Mouse (Mus musculus): ENCODE measurements around the gene Vars2. TPM values are rescaled to one million over a fixed set of nuclear protein-coding genes. Genes with fewer than 3 reads are reported as not detected.

The Vars2 gene
- polyA plus RNA-seq, 2 experiments = 4.0 to 7.8 TPM

DNA sequence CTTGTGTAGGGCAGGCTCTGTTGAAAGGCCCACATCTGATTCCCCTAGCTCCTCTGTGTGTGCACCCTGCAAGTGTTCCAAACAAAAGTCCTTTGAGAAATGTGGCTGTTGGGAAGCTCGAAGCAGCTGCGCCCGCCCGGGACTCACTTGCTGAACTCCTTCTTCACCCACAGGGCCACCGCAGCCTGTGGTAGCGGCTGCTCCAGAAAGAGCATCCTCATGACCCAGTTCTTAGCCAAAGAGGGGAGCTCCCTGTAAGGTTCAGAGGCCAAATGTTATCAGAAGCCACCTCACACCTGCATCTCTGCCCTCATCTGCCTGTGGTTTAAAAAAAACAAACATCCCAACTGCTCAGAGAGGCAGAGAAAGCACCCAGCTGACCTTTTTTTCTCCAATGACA, 4.5 kb upstream of the Vars2 start:
- ATAC-seq (ENCODE audit: insufficient read depth) (no peak), DNase-seq (ENCODE audit: low read depth in 3 of 3, low spot score in 3 of 3) (no peak)
- H3K27me3 ChIP-seq (ENCODE audit: control insufficient read depth, insufficient read depth, low read length) = no peaks in the 10 kb centered on the region
- H3K4me1 ChIP-seq (replicated peaks; ENCODE audit: control insufficient read depth in 2 of 2, insufficient read depth in 2 of 2, low read length in 1 of 2) = peaks cover 5 to 12% of the 10 kb centered on the region in 2 experiments; a peak in 3 of 4 replicates
- H3K27ac ChIP-seq = no peak overlapping the region
- no peaks in the 10 kb centered on the region for H3K36me3 ChIP-seq (replicated peaks; ENCODE audit: control insufficient read depth, insufficient read depth, low read depth)
- H3K9me3 ChIP-seq (ENCODE audit: control insufficient read depth, low read length) = no peaks in the 10 kb centered on the region
- H3K9ac ChIP-seq (replicated peaks) = no peak overlapping the region
- no peak overlapping the region for H3K4me2 ChIP-seq (ENCODE audit: low read depth)
- TF ChIP-seq CTCF (IDR thresholded peaks at IDR 0.05; ENCODE audit: low read depth) = no peak
- no peak for TF ChIP-seq EP300 (IDR thresholded peaks at IDR 0.05; ENCODE audit: low read depth)
- no peak overlapping the region for H3K4me3 ChIP-seq (ENCODE audit: insufficient read depth in 1 of 2, low read depth in 2 of 2, low read length in 2 of 2)
- WGBS (ENCODE audit: insufficient replicate concordance) = 77% methylated on average over 6 of the region's 6 CpGs

GRCm38 (mm10) chr17:35669731-35670130, 2.3 kb upstream of the Vars2 start:
- WGBS (ENCODE audit: insufficient replicate concordance) = 81% methylated on average over 9 of the region's 9 CpGs
- Histone ChIP-seq H3K36me3 (replicated peaks; ENCODE audit: control insufficient read depth, insufficient read depth, low read depth) (no peaks in the 10 kb centered on the region), H3K27ac (no peak overlapping the region), H3K4me2 (ENCODE audit: low read depth) (no peak overlapping the region), H3K4me1 (replicated peaks; ENCODE audit: control insufficient read depth in 2 of 2, insufficient read depth in 2 of 2, low read length in 1 of 2) (peaks cover 7 to 15% of the 10 kb centered on the region in 2 experiments; a peak in 3 of 4 replicates), H3K27me3 (ENCODE audit: control insufficient read depth, insufficient read depth, low read length) (no peaks in the 10 kb centered on the region), H3K9ac (replicated peaks) (no peak overlapping the region), H3K4me3 (ENCODE audit: insufficient read depth in 1 of 2, low read depth in 2 of 2, low read length in 2 of 2) (no peak overlapping the region), H3K9me3 (ENCODE audit: control insufficient read depth, low read length) (no peaks in the 10 kb centered on the region)
- ATAC-seq (ENCODE audit: insufficient read depth) (no peak), DNase-seq (ENCODE audit: low read depth in 3 of 3, low spot score in 3 of 3) (no peak)
- TF ChIP-seq CTCF (IDR thresholded peaks at IDR 0.05; ENCODE audit: low read depth) = no peak
- TF ChIP-seq EP300 (IDR thresholded peaks at IDR 0.05; ENCODE audit: low read depth) = no peak

GRCm38 (mm10) chr17:35666851-35667256, 538 bp downstream of the Vars2 start:
- peak overlapping the region; percentile 62 to 74 for H3K4me3 ChIP-seq (ENCODE audit: insufficient read depth in 1 of 2, low read depth in 2 of 2, low read length in 2 of 2)
- H3K9me3 ChIP-seq (ENCODE audit: control insufficient read depth, low read length) = no peaks in the 10 kb centered on the region
- no peaks in the 10 kb centered on the region for H3K27me3 ChIP-seq (ENCODE audit: control insufficient read depth, insufficient read depth, low read length)
- H3K36me3 ChIP-seq (replicated peaks; ENCODE audit: control insufficient read depth, insufficient read depth, low read depth) = no peaks in the 10 kb centered on the region
- H3K4me2 ChIP-seq (ENCODE audit: low read depth) = peak overlapping the region; percentile 93
- DNase-seq (ENCODE audit: low read depth in 3 of 3, low spot score in 3 of 3) = no peak
- peak overlapping the region; percentile 16 for H3K27ac ChIP-seq
- H3K4me1 ChIP-seq (replicated peaks; ENCODE audit: control insufficient read depth in 2 of 2, insufficient read depth in 2 of 2, low read length in 1 of 2) = peaks cover 3 to 6% of the 10 kb centered on the region in 2 experiments; a peak in 3 of 4 replicates
- WGBS (ENCODE audit: insufficient replicate concordance) = 5% methylated on average over 13 of the region's 13 CpGs
- TF ChIP-seq EP300 (IDR thresholded peaks at IDR 0.05; ENCODE audit: low read depth) (no peak), CTCF (IDR thresholded peaks at IDR 0.05; ENCODE audit: low read depth) (no peak)
- peak; percentile 24; the same call in 1 of the 2 replicates for ATAC-seq (ENCODE audit: insufficient read depth)
- H3K9ac ChIP-seq (replicated peaks) = peak overlapping the region; percentile 52

GRCm38 (mm10) chr17:35665957-35666515, 1.4 kb downstream of the Vars2 start:
- Histone ChIP-seq H3K36me3 (replicated peaks; ENCODE audit: control insufficient read depth, insufficient read depth, low read depth) (no peaks in the 10 kb centered on the region), H3K4me1 (replicated peaks; ENCODE audit: control insufficient read depth in 2 of 2, insufficient read depth in 2 of 2, low read length in 1 of 2) (peaks cover 3 to 6% of the 10 kb centered on the region in 2 experiments; a peak in 3 of 4 replicates), H3K27me3 (ENCODE audit: control insufficient read depth, insufficient read depth, low read length) (no peaks in the 10 kb centered on the region), H3K9me3 (ENCODE audit: control insufficient read depth, low read length) (no peaks in the 10 kb centered on the region), H3K27ac (no peak overlapping the region), H3K4me2 (ENCODE audit: low read depth) (peak overlapping the region; percentile 93), H3K4me3 (ENCODE audit: insufficient read depth in 1 of 2, low read depth in 2 of 2, low read length in 2 of 2) (no peak overlapping the region), H3K9ac (replicated peaks) (no peak overlapping the region)
- TF ChIP-seq EP300 (IDR thresholded peaks at IDR 0.05; ENCODE audit: low read depth) = no peak
- peak; percentile 66 for TF ChIP-seq CTCF (IDR thresholded peaks at IDR 0.05; ENCODE audit: low read depth)
- DNase-seq (ENCODE audit: low read depth in 3 of 3, low spot score in 3 of 3) (peak in 1 of 3 experiments; percentile 19), ATAC-seq (ENCODE audit: insufficient read depth) (no peak)
- WGBS (ENCODE audit: insufficient replicate concordance) = 75% methylated on average over 17 of the region's 17 CpGs

- Histone ChIP-seq H3K27ac (no peak overlapping the region), H3K36me3 (replicated peaks; ENCODE audit: control insufficient read depth, insufficient read depth, low read depth) (no peaks in the 10 kb centered on the region; the same call in 1 of the 2 replicates), H3K27me3 (ENCODE audit: control insufficient read depth, insufficient read depth, low read length) (no peaks in the 10 kb centered on the region), H3K4me2 (ENCODE audit: low read depth) (no peak overlapping the region), H3K9me3 (ENCODE audit: control insufficient read depth, low read length) (no peaks in the 10 kb centered on the region), H3K4me1 (replicated peaks; ENCODE audit: control insufficient read depth in 2 of 2, insufficient read depth in 2 of 2, low read length in 1 of 2) (no peaks in the 10 kb centered on the region), H3K9ac (replicated peaks) (no peak overlapping the region), H3K4me3 (ENCODE audit: insufficient read depth in 1 of 2, low read depth in 2 of 2, low read length in 2 of 2) (no peak overlapping the region)
- no peak for ATAC-seq (ENCODE audit: insufficient read depth)
- DNase-seq (ENCODE audit: low read depth in 3 of 3, low spot score in 3 of 3) = no peak
- TF ChIP-seq CTCF (IDR thresholded peaks at IDR 0.05; ENCODE audit: low read depth) (no peak), EP300 (IDR thresholded peaks at IDR 0.05; ENCODE audit: low read depth) (no peak)
- WGBS (ENCODE audit: insufficient replicate concordance) = 51% methylated on average over 2 of the region's 2 CpGs
Observed at GRCm38 (mm10) chr17:35653086-35653485, 14.3 kb downstream of the Vars2 start.
